Mouse (Mus musculus): ENCODE data around the gene Zhx3.

- no peak for TF ChIP-seq CTCF (IDR thresholded peaks at IDR 0.05; ENCODE audit: borderline replicate concordance, insufficient read depth, low read depth, low read length)
- TF ChIP-seq POLR2A (IDR thresholded peaks at IDR 0.05; ENCODE audit: borderline replicate concordance, insufficient read depth, low read length): no peak
Measured at GRCm38 (mm10) chr2:160764386-160764785, 108.4 kb downstream of the Zhx3 start.
